Mouse (Mus musculus) ES-E14 (cell line): ENCODE measurements around the gene Cep164.

Source experiments
- CHD2 ChIP-seq: IDR thresholded peaks from 2 replicates; pipeline ENCODE4 v1.6.1; 2014; ENCODE audit warnings: mild to moderate bottlenecking, low read depth, low read length, inconsistent platforms
- HCFC1 ChIP-seq: IDR thresholded peaks from 2 replicates; pipeline ENCODE4 v1.6.1; 2012; ENCODE audit warnings: low read length, inconsistent platforms, borderline replicate concordance; ENCODE audit not compliant: insufficient read depth

GRCm38 (mm10) chr9:45870265-45870664, 41.8 kb upstream of the Cep164 start:
- no peak for TF ChIP-seq HCFC1
- TF ChIP-seq CHD2 = no peak
